Mouse (Mus musculus) hindbrain, postnatal 0 days (tissue): Measurements from ENCODE around the gene Tpst2. TPM values are rescaled to one million over a fixed set of nuclear protein-coding genes. Genes with fewer than 3 reads are reported as not detected.

Source experiments
- ATAC-seq: fragments of 200-750 bp; cut with Nextera tagmentation; 2 replicates; pipeline ENCODE4 v1.8.0; 2017; ENCODE audit warnings: mild to moderate bottlenecking, moderate TSS enrichment, moderate library complexity
- DNase-seq: peaks from one replicate; pipeline ENCODE4 v3.0.0-alpha.2; 2015; ENCODE audit warnings: low spot score
- H3K27ac ChIP-seq: fragments of 300-500 bp; sonication (generic); 2 replicates; pipeline ENCODE4 v1.5.1; 2014; ENCODE audit warnings: mild to moderate bottlenecking
- H3K27me3 ChIP-seq: fragments of 300-500 bp; sonication (generic); 2 replicates; pipeline ENCODE4 v1.6.1; 2014; ENCODE audit warnings: low read length, mixed read lengths; ENCODE audit not compliant: insufficient read depth
- H3K36me3 ChIP-seq: fragments of 300-500 bp; sonication (generic); 2 replicates; pipeline ENCODE4 v1.6.1; 2014; ENCODE audit warnings: low read length, mixed read lengths; ENCODE audit not compliant: insufficient read depth
- H3K4me1 ChIP-seq: fragments of 300-500 bp; sonication (generic); 2 replicates; pipeline ENCODE4 v1.6.1; 2014; ENCODE audit warnings: antibody characterized with exemption, low read length, mixed read lengths; ENCODE audit not compliant: insufficient read depth
- H3K4me2 ChIP-seq: fragments of 300-500 bp; sonication (generic); 2 replicates; pipeline ENCODE4 v1.6.1; 2014; ENCODE audit warnings: low read depth, mild to moderate bottlenecking, low read length, moderate library complexity, mixed read lengths
- H3K4me3 ChIP-seq: fragments of 300-500 bp; sonication (generic); 2 replicates; pipeline ENCODE4 v1.5.1; 2014; ENCODE audit warnings: low read length
- H3K9ac ChIP-seq: fragments of 300-500 bp; sonication (generic); replicated peaks from 2 replicates; pipeline ENCODE4 v1.6.1; 2014; ENCODE audit warnings: mild to moderate bottlenecking, low read length, moderate library complexity, mixed read lengths
- H3K9me3 ChIP-seq: fragments of 300-500 bp; sonication (generic); 2 replicates; pipeline ENCODE4 v1.6.1; 2016; ENCODE audit warnings: low read length, mixed read lengths
- CTCF ChIP-seq: IDR thresholded peaks from 2 replicates; pipeline ENCODE4 v1.5.1; 2016; ENCODE audit warnings: antibody characterized with exemption, control low read depth, low read depth
- WGBS: fragments of 180-500 bp; shearing (Covaris S2); extraction: QIAGEN DNeasy Blood & Tissue Kit; methylation state at CpG from one replicate; pipeline ENCODE4 v1.1.7; 2014; 5-methylcytosine and 5-hydroxymethylcytosine counted together
- polyA plus RNA-seq: library from polyadenylated mRNA; unstranded; fragments of >200 nt; fragmentation: Nextera tagmentation; extraction: Ambion mirVana; gene quantifications from 2 replicates; pipeline ENCODE4 v1.2.1, GENCODE M21; 2015
- total RNA-seq: library from RNA; depleted of rRNA; stranded (reverse); fragments of >200 nt; gene quantifications from 2 replicates; pipeline ENCODE4 v1.2.3, GENCODE M21; 2014; rRNA removed

Tpst2 gene
- total RNA-seq (46.9 and 57.0 TPM in 2 replicates), polyA plus RNA-seq (34.4 and 37.0 TPM in 2 replicates)

- peak within 1 kb of the TSS; percentile 96 for H3K4me2 ChIP-seq
- H3K9me3 ChIP-seq = no peaks in the 10 kb centered on the region
- peak within 1 kb of the TSS; percentile 74 for H3K4me3 ChIP-seq
- TF ChIP-seq CTCF = peak; percentile 33
- no peaks in the 10 kb centered on the region for H3K27me3 ChIP-seq
- under 1% methylated on average over 60 of the region's 62 CpGs for WGBS
- H3K4me1 ChIP-seq = peaks cover 1% of the 10 kb centered on the region
- H3K27ac ChIP-seq = peak within 1 kb of the TSS; percentile 78
- H3K36me3 ChIP-seq = no peaks in the 10 kb centered on the region
- DNase-seq (peak; percentile 99), ATAC-seq (peak; percentile 97)
- peak within 1 kb of the TSS; percentile 79 for H3K9ac ChIP-seq
Measured at GRCm38 (mm10) chr5:112276267-112276873, at the start of gene Tpst2. Gene Tpst2, plus strand, starts transcription at chr5:112276691.

GRCm38 (mm10) chr5:112227354-112227753 is 49.1 kb upstream of the Tpst2 start:
- H3K9ac ChIP-seq = peak overlapping the region; percentile 86
- peaks cover 12% of the 10 kb centered on the region for H3K4me1 ChIP-seq
- TF ChIP-seq CTCF = no peak
- peak overlapping the region; percentile 87 for H3K4me2 ChIP-seq
- H3K27ac ChIP-seq = peak overlapping the region; percentile 91
- WGBS = under 1% methylated on average over 30 of the region's 30 CpGs
- H3K27me3 ChIP-seq = no peaks in the 10 kb centered on the region
- ATAC-seq (peak; percentile 22), DNase-seq (peak; percentile 58)
- H3K36me3 ChIP-seq = 0 out of 2 replicates have a peak, but pooled peaks cover 5% of the 10 kb centered on the region
- H3K9me3 ChIP-seq = no peaks in the 10 kb centered on the region
- H3K4me3 ChIP-seq = peak overlapping the region; percentile 67

- no peaks in the 10 kb centered on the region for H3K9me3 ChIP-seq
- peak overlapping the region; percentile 86 for H3K9ac ChIP-seq
- H3K27ac ChIP-seq = peak overlapping the region; percentile 91
- peaks cover 12% of the 10 kb centered on the region for H3K4me1 ChIP-seq
- no peak; the same call in 1 of the 2 replicates for ATAC-seq
- no peaks in the 10 kb centered on the region for H3K27me3 ChIP-seq
- DNase-seq = no peak
- WGBS = 0% methylated on average over 13 of the region's 13 CpGs
- TF ChIP-seq CTCF = no peak
- H3K4me2 ChIP-seq = peak overlapping the region; percentile 87
- peak overlapping the region; percentile 67 for H3K4me3 ChIP-seq
- H3K36me3 ChIP-seq = 0 out of 2 replicates have a peak, but pooled peaks cover 5% of the 10 kb centered on the region
Measured at GRCm38 (mm10) chr5:112227898-112228239, 48.6 kb upstream of the Tpst2 start.

- no peak for TF ChIP-seq CTCF
- Histone ChIP-seq H3K27ac (peak overlapping the region; percentile 91), H3K4me1 (peaks cover 12% of the 10 kb centered on the region), H3K4me2 (peak overlapping the region; percentile 87), H3K9ac (peak overlapping the region; percentile 86), H3K27me3 (no peaks in the 10 kb centered on the region), H3K4me3 (peak overlapping the region; percentile 67), H3K36me3 (0 out of 2 replicates have a peak, but pooled peaks cover 2% of the 10 kb centered on the region), H3K9me3 (no peaks in the 10 kb centered on the region)
- DNase-seq (peak; percentile 87), ATAC-seq (peak; percentile 83)
- under 1% methylated on average over 56 of the region's 57 CpGs for WGBS
Measured at GRCm38 (mm10) chr5:112228240-112229076, 48.0 kb upstream of the Tpst2 start.

- Histone ChIP-seq H3K27me3 (no peaks in the 10 kb centered on the region), H3K4me3 (no peak overlapping the region), H3K36me3 (no peaks in the 10 kb centered on the region), H3K4me1 (no peaks in the 10 kb centered on the region; the same call in 1 of the 2 replicates), H3K9ac (no peak overlapping the region), H3K4me2 (no peak overlapping the region), H3K27ac (no peak overlapping the region), H3K9me3 (no peaks in the 10 kb centered on the region)
- DNase-seq (no peak), ATAC-seq (no peak)
- 49% methylated on average over 5 of the region's 5 CpGs for WGBS
- no peak for TF ChIP-seq CTCF
Measured at GRCm38 (mm10) chr5:112235806-112236205, 40.7 kb upstream of the Tpst2 start.

- ATAC-seq (no peak), DNase-seq (no peak)
- Histone ChIP-seq H3K9me3 (no peaks in the 10 kb centered on the region), H3K4me3 (no peak overlapping the region), H3K27ac (peak overlapping the region; percentile 88), H3K27me3 (no peaks in the 10 kb centered on the region), H3K4me2 (peak overlapping the region; percentile 43; the same call in 1 of the 2 replicates), H3K4me1 (no peaks in the 10 kb centered on the region; the same call in 1 of the 2 replicates), H3K9ac (peak overlapping the region; percentile 44; the same call in 1 of the 2 replicates), H3K36me3 (no peaks in the 10 kb centered on the region)
- 69% methylated on average over 2 of the region's 2 CpGs for WGBS
- no peak for TF ChIP-seq CTCF
Measured at GRCm38 (mm10) chr5:112236631-112237030, 39.9 kb upstream of the Tpst2 start.
